Mouse (Mus musculus) liver, adult 2 months (tissue): ENCODE measurements at regions not wholly inside any gene's neighbourhood (a gene's known extent, or its start where the extent isn't known, plus 50 kb on each side); places are given as distances from the start of the nearest gene placed in this dataset.

Source experiments
- DNase-seq: peaks from one replicate; pipeline ENCODE4 v3.0.0-alpha.2; 2011; ENCODE audit warnings: low read depth, low spot score; ENCODE audit errors: extremely low read depth
- H3K27ac ChIP-seq: fragments of 200-500 bp; replicated peaks from 2 replicates; pipeline ENCODE4 v1.5.1; 2012; ENCODE audit warnings: low read depth, mild to moderate bottlenecking, control low read depth, inconsistent platforms, low read length; ENCODE audit not compliant: insufficient read depth
- H3K27me3 ChIP-seq: fragments of 200-500 bp; 2 replicates; pipeline ENCODE4 v1.6.1; 2012; ENCODE audit warnings: mild to moderate bottlenecking, moderate library complexity, low read length, inconsistent platforms; ENCODE audit not compliant: control insufficient read depth, insufficient read depth
- H3K36me3 ChIP-seq: fragments of 200-500 bp; 2 replicates; pipeline ENCODE4 v1.6.1; 2012; ENCODE audit warnings: low read length, inconsistent platforms; ENCODE audit not compliant: control insufficient read depth, insufficient read depth
- H3K4me1 ChIP-seq: fragments of 200-500 bp; 2 replicates; pipeline ENCODE4 v1.6.1; 2011; ENCODE audit warnings: low read length; ENCODE audit not compliant: control insufficient read depth, insufficient read depth
- H3K4me3 ChIP-seq: fragments of 200-500 bp; 2 replicates; pipeline ENCODE4 v1.5.1; 2011; ENCODE audit warnings: low read depth, mild to moderate bottlenecking, control low read depth, low read length, moderate library complexity; ENCODE audit not compliant: insufficient read depth
- H3K79me2 ChIP-seq: fragments of 200-500 bp; 2 replicates; pipeline ENCODE4 v1.6.1; 2012; ENCODE audit warnings: inconsistent platforms, mild to moderate bottlenecking, low read length, moderate library complexity; ENCODE audit not compliant: control insufficient read depth, insufficient read depth
- H3K9ac ChIP-seq: fragments of 200-500 bp; 2 replicates; pipeline ENCODE4 v1.6.1; 2012; ENCODE audit warnings: low read depth, mild to moderate bottlenecking, control low read depth, inconsistent platforms, low read length
- CTCF ChIP-seq: fragments of 200-500 bp; IDR thresholded peaks from 2 replicates; pipeline ENCODE4 v1.5.1; 2011; ENCODE audit warnings: low read depth, low read length, control low read depth
- POLR2A ChIP-seq: fragments of 200-500 bp; IDR thresholded peaks from 2 replicates; pipeline ENCODE4 v1.6.1; 2011; ENCODE audit warnings: low read length, control low read depth; ENCODE audit not compliant: insufficient read depth; ENCODE audit errors: extremely low read depth
- WGBS: fragments of 180-500 bp; shearing (Covaris S2); methylation state at CpG from one replicate; pipeline ENCODE4 v1.1.7; 2018; 5-methylcytosine and 5-hydroxymethylcytosine counted together

GRCm38 (mm10) chr9:73416084-73416777 is 303.0 kb downstream of the Rsl24d1 start:
- H3K27me3 ChIP-seq = no peaks in the 10 kb centered on the region
- no peak overlapping the region for H3K9ac ChIP-seq
- no peak overlapping the region for H3K27ac ChIP-seq
- H3K4me3 ChIP-seq = no peak overlapping the region
- peaks cover 2% of the 10 kb centered on the region; the same call in 1 of the 2 replicates for H3K4me1 ChIP-seq
- TF ChIP-seq CTCF (no peak), POLR2A (no peak)
- peak; percentile 87 for DNase-seq
- no peaks in the 10 kb centered on the region for H3K79me2 ChIP-seq
- H3K36me3 ChIP-seq = no peaks in the 10 kb centered on the region
- WGBS = 41% methylated on average over 10 of the region's 10 CpGs
